Mouse (Mus musculus): ENCODE results near the gene Carmil2.
A peak's percentile ranks its signal among the peaks of the same experiment; 100 is the strongest.

Gene Carmil2

DNA sequence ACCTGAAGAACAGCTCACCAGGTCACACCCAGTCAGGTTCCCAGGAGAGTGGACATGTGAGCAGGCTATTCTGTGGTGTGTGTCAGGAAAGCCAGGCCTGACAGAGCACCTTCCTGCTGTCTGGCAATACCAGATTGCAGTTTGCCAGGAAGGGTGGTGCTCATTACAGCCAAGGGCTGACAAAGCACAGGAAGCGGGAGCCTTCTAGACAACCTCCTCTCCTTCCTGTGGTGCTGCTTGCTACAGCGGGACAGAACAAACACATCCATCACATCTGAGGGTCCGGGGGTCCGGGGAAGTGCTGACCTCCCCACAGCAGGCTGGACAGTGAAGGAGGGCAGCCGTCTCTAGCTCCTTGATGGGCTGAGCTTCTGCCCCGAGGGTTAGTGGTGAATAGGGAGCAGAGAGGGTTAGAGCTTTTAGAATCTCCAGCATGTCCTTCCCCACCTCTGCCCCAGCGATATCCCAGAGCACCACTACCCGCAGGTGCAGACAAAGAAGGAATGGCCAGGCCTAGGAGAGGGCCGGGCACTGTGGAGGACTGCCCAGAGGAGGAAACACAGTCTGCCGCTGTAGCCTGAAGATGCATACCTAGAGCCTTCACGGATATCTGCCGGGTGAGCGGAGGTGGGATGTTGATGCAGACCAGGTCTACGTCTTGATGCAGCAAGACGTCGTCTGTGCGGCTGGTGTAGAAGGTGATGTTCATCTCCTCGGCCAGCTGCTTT lies 41.5 kb downstream of the Carmil2 start:
- DNase-seq, result peak; percentile 64

DNA sequence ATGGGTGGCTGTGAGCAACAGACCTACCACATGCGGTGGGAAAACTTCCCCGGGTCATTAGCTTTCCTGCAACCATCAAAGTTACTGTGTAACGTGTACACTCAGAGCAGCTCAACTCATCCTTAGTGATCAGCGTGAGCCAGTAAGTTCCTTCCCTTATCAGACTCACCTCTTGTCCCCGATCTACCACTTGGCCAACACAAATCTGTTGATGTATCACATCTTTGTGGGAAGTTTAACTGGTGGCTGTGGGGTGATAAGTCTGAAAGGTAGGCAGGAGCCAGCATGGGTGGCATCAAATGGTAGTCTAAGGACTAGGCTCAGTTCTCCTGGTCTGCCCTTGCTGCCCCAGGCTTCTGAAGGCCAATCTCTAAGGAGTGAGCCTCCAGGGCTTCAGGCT lies 46.1 kb downstream of the Carmil2 start:
- DNase-seq, result no peak

DNA sequence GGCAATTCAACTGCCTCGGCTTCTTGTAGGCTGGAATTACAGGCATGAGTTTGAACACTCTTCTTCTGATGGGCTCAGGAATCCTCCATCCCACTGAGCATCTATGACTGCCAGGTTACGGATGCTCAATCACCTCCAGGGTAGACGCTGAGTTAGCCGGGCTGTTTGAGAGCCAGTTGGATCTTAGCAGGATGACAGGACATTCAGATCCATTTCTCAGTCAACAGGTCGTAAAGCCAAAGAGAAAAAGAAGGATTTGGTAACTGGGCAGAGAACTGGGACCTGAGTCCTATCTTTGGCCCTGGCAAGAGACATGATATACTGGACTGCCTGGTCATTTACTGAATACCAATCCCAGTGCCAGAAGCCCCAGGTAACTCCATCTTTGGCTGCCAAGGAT lies 53.1 kb downstream of the Carmil2 start:
- DNase-seq, result no peak

DNA sequence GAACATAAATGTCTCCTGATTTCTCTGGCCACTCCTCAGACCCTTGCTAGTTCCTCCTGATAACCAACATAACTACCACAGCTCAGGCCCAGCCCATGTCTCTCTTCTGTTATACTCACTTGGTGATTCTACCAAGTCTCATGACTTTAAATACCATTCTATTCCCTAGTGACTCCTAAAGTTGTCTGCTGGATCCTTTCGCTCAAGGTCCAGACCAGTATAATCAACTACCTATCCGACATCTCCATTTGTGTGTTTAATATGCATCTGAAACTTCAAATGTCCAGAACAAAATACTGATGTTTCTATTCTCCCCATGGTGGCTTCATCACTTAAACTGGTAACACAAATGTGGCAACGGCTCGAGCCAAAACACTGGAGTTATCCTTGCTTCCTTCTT lies 57.2 kb downstream of the Carmil2 start:
- DNase-seq, result no peak

Data from kidney, postnatal 10 days (tissue).